Mouse (Mus musculus): ENCODE measurements around the gene Fbxl3.

The Fbxl3 gene

GRCm38 (mm10) chr14:103037016-103037415 is 62.4 kb downstream of the Fbxl3 start:
- DNase-seq (ENCODE audit: low spot score in 2 of 2), result no peak

GRCm38 (mm10) chr14:103034076-103034475 is 65.3 kb downstream of the Fbxl3 start:
- DNase-seq (ENCODE audit: low spot score in 2 of 2), result no peak

GRCm38 (mm10) chr14:103033271-103033823 is 66.0 kb downstream of the Fbxl3 start:
- DNase-seq (ENCODE audit: low spot score in 2 of 2), result no peak
